Mouse (Mus musculus): ENCODE data around the gene Sh3pxd2a.

The Sh3pxd2a gene

GRCm38 (mm10) chr19:47455001-47455755 lies 9.0 kb downstream of the Sh3pxd2a start:
- peak; percentile 99 for DNase-seq

GRCm38 (mm10) chr19:47454167-47455000 lies 9.8 kb downstream of the Sh3pxd2a start:
- DNase-seq = peak; percentile 98

GRCm38 (mm10) chr19:47453352-47453751 lies 10.8 kb downstream of the Sh3pxd2a start:
- DNase-seq = peak; percentile 92

GRCm38 (mm10) chr19:47452682-47453081 lies 11.5 kb downstream of the Sh3pxd2a start:
- peak; percentile 99 for DNase-seq

- peak; percentile 97 for DNase-seq
These were observed 12.0 kb downstream of the Sh3pxd2a start for GRCm38 (mm10) chr19:47452211-47452610.

GRCm38 (mm10) chr19:47451476-47452113 lies 12.6 kb downstream of the Sh3pxd2a start:
- peak; percentile 97 for DNase-seq

GRCm38 (mm10) chr19:47450261-47451137 lies 13.7 kb downstream of the Sh3pxd2a start:
- DNase-seq = peak; percentile 97

GRCm38 (mm10) chr19:47449513-47450227 lies 14.5 kb downstream of the Sh3pxd2a start:
- DNase-seq = no peak

GRCm38 (mm10) chr19:47448618-47449151 lies 15.5 kb downstream of the Sh3pxd2a start:
- peak; percentile 98 for DNase-seq

- DNase-seq = peak; percentile 99
These were observed 17.3 kb downstream of the Sh3pxd2a start for GRCm38 (mm10) chr19:47446841-47447365.

- no peak for DNase-seq
These were observed 18.1 kb downstream of the Sh3pxd2a start for GRCm38 (mm10) chr19:47446130-47446529.

- DNase-seq = no peak
These were observed 18.5 kb downstream of the Sh3pxd2a start for GRCm38 (mm10) chr19:47445726-47446125.

- DNase-seq = no peak
These were observed 19.7 kb downstream of the Sh3pxd2a start for GRCm38 (mm10) chr19:47444488-47444887.

- DNase-seq = no peak
These were observed 21.9 kb downstream of the Sh3pxd2a start for GRCm38 (mm10) chr19:47442294-47442627.

GRCm38 (mm10) chr19:47441541-47442293 lies 22.5 kb downstream of the Sh3pxd2a start:
- DNase-seq = peak; percentile 96

GRCm38 (mm10) chr19:47440967-47441366 lies 23.2 kb downstream of the Sh3pxd2a start:
- no peak for DNase-seq

GRCm38 (mm10) chr19:47440435-47440803 lies 23.8 kb downstream of the Sh3pxd2a start:
- DNase-seq = no peak

GRCm38 (mm10) chr19:47439726-47440434 lies 24.3 kb downstream of the Sh3pxd2a start:
- peak; percentile 94 for DNase-seq

- DNase-seq = peak; percentile 99
These were observed 25.8 kb downstream of the Sh3pxd2a start for GRCm38 (mm10) chr19:47438445-47438844.

GRCm38 (mm10) chr19:47437040-47437439 lies 27.2 kb downstream of the Sh3pxd2a start:
- DNase-seq = no peak
